Mouse (Mus musculus) megakaryocyte, embryonic 14.5 days (primary cell): ENCODE results near the gene Mrpl54.

Experiments used
- FLI1 ChIP-seq: IDR thresholded peaks from 2 replicates; pipeline ENCODE4 v1.6.1; 2012; ENCODE audit warnings: low read length, inconsistent platforms, mixed read lengths
- GATA1 ChIP-seq: IDR thresholded peaks from 3 replicates; pipeline ENCODE4 v1.6.1; 2012; ENCODE audit warnings: mixed read lengths, low read length, inconsistent platforms, borderline replicate concordance

DNA sequence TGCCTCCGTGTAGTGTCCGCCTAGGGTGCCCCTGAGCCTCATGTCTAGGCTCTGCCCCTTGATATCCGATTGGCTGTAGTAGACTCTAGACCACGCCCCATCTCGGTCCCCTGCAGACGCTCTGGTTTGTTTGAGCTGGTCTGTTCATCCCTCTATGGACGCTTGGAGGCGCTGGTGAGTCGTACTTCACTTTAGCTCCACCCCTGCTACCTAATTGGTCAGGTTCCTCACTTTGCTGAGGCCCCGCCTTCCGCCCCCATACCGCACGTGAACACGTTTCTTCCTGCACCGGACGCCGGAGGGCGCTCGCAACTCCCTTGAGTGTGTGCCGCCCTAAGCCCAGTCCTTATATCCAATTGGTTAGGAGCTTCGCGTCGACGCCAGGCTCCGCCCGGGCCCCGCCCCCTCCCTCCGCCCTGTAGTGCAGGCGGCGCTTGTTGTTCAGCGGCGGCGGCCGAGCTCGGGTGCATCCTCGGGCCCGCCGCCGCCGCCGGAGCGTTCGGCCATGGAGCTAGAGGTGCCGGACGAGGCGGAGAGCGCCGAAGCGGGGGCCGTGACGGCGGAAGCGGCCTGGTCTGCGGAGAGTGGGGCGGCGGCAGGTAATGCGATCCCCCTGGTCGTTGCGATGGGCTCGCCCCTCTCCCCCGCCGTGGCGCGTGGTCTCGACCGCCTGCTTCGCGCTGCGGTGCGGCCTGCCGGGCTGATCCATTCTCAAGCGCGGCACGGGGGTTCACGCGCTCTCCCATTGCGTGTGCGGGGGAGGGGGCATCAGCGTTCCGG, 26.0 kb upstream of the Mrpl54 start, which contains the start of gene Pip5k1c:
- TF ChIP-seq GATA1 (no peak), FLI1 (no peak)
